Mouse (Mus musculus) thymus, adult 2 months (tissue): ENCODE measurements around the gene Banf2.

Experiments used
- CTCF ChIP-seq: fragments of 200-500 bp; IDR thresholded peaks from 2 replicates; pipeline ENCODE4 v1.5.1; 2012; ENCODE audit warnings: mild to moderate bottlenecking, control low read depth, low read length, moderate library complexity, borderline replicate concordance; ENCODE audit not compliant: control insufficient read depth, poor library complexity, insufficient read depth; ENCODE audit errors: extremely low read depth
- POLR2A ChIP-seq: fragments of 200-500 bp; IDR thresholded peaks from 2 replicates; pipeline ENCODE4 v1.6.1; 2012; ENCODE audit warnings: mild to moderate bottlenecking, low read length, control low read depth, moderate library complexity; ENCODE audit not compliant: control insufficient read depth, poor library complexity, insufficient read depth; ENCODE audit errors: extremely low read depth

GRCm38 (mm10) chr2:144009081-144009480 is 23.8 kb upstream of the Banf2 start:
- TF ChIP-seq CTCF (no peak), POLR2A (no peak)
